Mouse (Mus musculus) kidney, embryonic 14.5 days (tissue): Measurements from ENCODE around the gene Lrriq1. TPM values are rescaled to one million over a fixed set of nuclear protein-coding genes. Genes with fewer than 3 reads are reported as not detected.

Experiments used
- ATAC-seq: fragments of 200-750 bp; cut with Nextera tagmentation; 2 replicates; pipeline ENCODE4 v1.8.0; 2017; ENCODE audit warnings: moderate number of reproducible peaks, mild to moderate bottlenecking, moderate TSS enrichment, moderate library complexity; ENCODE audit not compliant: low FRiP score, low TSS enrichment
- H3K27ac ChIP-seq: fragments of 300-500 bp; sonication (generic); 2 replicates; pipeline ENCODE4 v1.5.1; 2014; ENCODE audit warnings: low read depth, mild to moderate bottlenecking, low read length, moderate library complexity, mixed read lengths
- H3K27me3 ChIP-seq: fragments of 300-500 bp; sonication (generic); 2 replicates; pipeline ENCODE4 v1.6.1; 2014; ENCODE audit warnings: mild to moderate bottlenecking, low read length; ENCODE audit not compliant: control insufficient read depth, insufficient read depth
- H3K36me3 ChIP-seq: fragments of 300-500 bp; sonication (generic); 2 replicates; pipeline ENCODE4 v1.6.1; 2014; ENCODE audit warnings: low read length, mixed read lengths; ENCODE audit not compliant: control insufficient read depth, insufficient read depth
- H3K4me1 ChIP-seq: fragments of 300-500 bp; sonication (generic); 2 replicates; pipeline ENCODE4 v1.6.1; 2014; ENCODE audit warnings: low read length, mixed read lengths; ENCODE audit not compliant: control insufficient read depth, insufficient read depth
- H3K4me2 ChIP-seq: fragments of 300-500 bp; sonication (generic); replicated peaks from 2 replicates; pipeline ENCODE4 v1.6.1; 2014; ENCODE audit warnings: low read depth, mild to moderate bottlenecking, low read length
- H3K4me3 ChIP-seq: fragments of 300-500 bp; sonication (generic); 2 replicates; pipeline ENCODE4 v1.5.1; 2014; ENCODE audit warnings: mild to moderate bottlenecking, low read length
- H3K9ac ChIP-seq: fragments of 300-500 bp; sonication (generic); 2 replicates; pipeline ENCODE4 v1.6.1; 2014; ENCODE audit warnings: low read depth, mild to moderate bottlenecking, low read length, moderate library complexity
- H3K9me3 ChIP-seq: fragments of 300-500 bp; sonication (generic); 2 replicates; pipeline ENCODE4 v1.6.1; 2016; ENCODE audit warnings: low read length; ENCODE audit not compliant: control insufficient read depth
- WGBS: fragments of 180-500 bp; shearing (Covaris S2); extraction: QIAGEN DNeasy Blood & Tissue Kit; methylation state at CpG from one replicate; pipeline ENCODE4 v1.1.7; 2014; 5-methylcytosine and 5-hydroxymethylcytosine counted together
- polyA plus RNA-seq: library from polyadenylated mRNA; unstranded; fragments of >200 nt; fragmentation: Nextera tagmentation; extraction: Ambion mirVana; gene quantifications from 2 replicates; pipeline ENCODE4 v1.2.1, GENCODE M21; 2014

The Lrriq1 gene
- polyA plus RNA-seq, result 15.2 and 20.2 TPM in 2 replicates

DNA sequence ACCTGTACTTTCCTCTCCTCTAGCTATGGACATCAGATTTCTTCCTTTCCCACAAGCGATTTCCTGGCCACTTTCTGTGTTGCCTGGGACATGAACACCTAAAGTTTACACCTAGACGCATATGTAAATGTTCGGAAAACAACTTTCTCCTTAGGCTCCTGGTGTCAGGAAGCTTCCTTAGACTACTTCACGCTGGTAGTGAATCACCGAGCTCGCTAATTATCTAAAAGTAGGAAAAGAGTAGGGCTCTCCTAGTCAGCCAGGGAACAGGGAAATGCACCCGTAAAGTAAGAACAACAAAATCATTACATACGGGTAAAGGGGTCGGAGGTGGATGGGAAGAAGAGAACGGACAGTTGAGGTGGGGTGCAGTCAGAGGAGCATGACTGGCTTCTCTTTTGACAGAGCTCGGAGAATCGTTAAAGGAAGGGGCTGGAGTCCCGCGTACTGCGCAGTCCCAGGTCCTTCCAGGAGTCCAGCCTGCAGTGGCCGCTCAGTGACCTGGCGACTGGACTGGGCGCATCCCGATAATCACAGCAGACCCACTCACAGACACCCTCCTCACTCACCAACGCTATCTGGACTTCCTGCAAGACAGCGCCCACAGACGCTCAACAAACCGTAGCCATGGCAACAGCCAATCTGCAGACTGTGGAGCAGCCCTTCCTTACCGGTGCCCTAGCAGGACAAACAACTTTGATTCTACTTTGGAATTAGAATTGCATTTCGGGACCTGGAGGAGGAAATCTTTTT, at the start of gene Lrriq1:
Lrriq1 (minus strand) TSS at position 616 of the 753 bp plus-strand sequence.
- peak within 1 kb of the TSS; percentile 57 for H3K4me3 ChIP-seq
- WGBS, result 6% methylated on average over 25 of the region's 25 CpGs
- H3K27me3 ChIP-seq, result no peaks in the 10 kb centered on the region
- no peaks in the 10 kb centered on the region for H3K4me1 ChIP-seq
- H3K4me2 ChIP-seq, result peak within 1 kb of the TSS; percentile 72
- H3K9me3 ChIP-seq, result no peaks in the 10 kb centered on the region
- H3K9ac ChIP-seq, result peak within 1 kb of the TSS; percentile 55
- H3K36me3 ChIP-seq, result no peaks in the 10 kb centered on the region
- no peak within 1 kb of the TSS for H3K27ac ChIP-seq
- peak; percentile 100 for ATAC-seq

DNA sequence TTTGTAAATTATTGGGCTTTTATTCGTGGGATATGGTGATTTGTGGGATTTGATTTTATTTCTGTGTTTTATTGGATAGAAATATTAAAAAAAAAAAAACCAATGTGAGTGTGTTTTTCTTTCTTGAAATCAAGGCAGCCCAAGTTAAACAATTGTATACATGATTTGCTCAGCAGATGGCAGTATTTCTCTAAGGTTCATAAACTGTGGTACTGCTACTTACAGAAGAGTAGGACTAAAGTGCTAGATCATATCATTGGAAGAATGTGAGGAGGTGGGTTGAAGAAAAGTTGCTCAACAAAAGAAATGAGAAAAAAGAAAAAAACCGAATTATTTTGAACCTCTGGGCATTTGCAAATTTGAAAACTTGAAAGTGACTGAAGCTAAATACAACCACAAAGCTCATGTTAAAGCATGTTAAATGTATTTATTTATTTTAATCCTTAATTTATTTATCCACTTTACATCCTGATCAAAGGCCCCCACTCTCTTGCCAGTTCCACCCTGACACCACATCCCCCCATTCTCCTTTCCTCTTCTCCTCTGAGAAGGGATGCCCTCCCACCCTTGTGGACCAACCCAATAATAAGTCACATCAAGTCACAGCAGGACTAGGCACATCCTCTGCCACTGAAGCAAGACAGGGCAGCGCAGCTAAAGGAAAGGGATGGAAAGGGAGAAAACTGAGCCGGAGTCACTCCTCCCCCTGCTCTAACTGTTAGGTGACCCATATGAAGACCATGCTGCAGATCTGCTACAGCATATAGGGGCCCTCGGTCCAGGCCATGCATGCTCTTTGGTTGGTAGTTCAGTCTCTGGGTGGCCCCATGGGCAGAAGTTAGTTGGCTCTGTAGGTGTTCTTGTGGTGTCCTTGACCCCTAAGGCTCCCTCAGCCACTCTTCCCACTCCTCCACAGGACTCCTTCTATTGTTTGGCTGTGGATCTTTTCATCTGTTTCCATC, 18.0 kb upstream of the Lrriq1 start:
- Histone ChIP-seq H3K9ac (no peak overlapping the region), H3K4me1 (no peaks in the 10 kb centered on the region), H3K4me3 (no peak overlapping the region), H3K9me3 (no peaks in the 10 kb centered on the region), H3K36me3 (no peaks in the 10 kb centered on the region), H3K4me2 (no peak overlapping the region), H3K27ac (no peak overlapping the region), H3K27me3 (no peaks in the 10 kb centered on the region)
- WGBS, result 54% methylated on average over 5 of the region's 5 CpGs
- no peak for ATAC-seq

DNA sequence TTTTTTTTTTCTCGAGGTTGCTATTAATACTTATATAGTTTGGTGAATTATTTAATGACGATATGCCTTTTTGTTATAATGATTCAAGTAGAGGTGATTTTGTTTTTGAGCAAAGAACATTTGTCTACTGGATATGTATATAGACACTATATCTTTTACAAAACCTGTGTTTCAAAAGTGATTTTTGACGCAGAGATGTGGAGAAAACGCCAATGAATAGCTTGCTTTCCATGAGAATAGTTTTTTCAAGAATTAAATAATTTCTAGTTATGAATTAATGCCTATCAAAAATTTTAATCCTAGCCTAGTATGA, 294 bp upstream of the Lrriq1 start:
- H3K4me3 ChIP-seq, result peak overlapping the region; percentile 57
- ATAC-seq, result no peak
- H3K27me3 ChIP-seq, result no peaks in the 10 kb centered on the region
- no peak overlapping the region for H3K27ac ChIP-seq
- no peak overlapping the region for H3K9ac ChIP-seq
- H3K36me3 ChIP-seq, result no peaks in the 10 kb centered on the region
- peak overlapping the region; percentile 72 for H3K4me2 ChIP-seq
- no peaks in the 10 kb centered on the region for H3K9me3 ChIP-seq
- 19% methylated on average over 4 of the region's 4 CpGs for WGBS
- no peaks in the 10 kb centered on the region for H3K4me1 ChIP-seq

DNA sequence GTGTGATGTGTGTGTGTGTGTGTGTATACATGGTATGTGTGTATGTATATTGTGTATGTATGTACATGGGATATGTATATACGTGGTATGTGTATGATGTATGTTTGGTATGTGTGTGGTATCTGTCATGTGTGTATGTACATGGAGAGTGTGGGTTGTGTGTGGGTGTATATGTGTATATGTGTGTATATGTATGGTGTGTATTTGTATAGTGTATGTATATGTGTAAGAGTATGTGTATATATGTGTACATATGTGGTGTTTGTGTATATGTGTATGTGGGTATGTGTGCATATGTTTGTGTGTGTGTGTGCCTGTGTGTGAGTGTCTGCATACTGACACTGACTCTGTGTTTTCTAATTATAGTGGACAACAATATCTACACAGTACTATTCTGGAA, 9.5 kb downstream of the Lrriq1 start:
- 84% methylated on average over 1 of the region's 1 CpGs for WGBS

DNA sequence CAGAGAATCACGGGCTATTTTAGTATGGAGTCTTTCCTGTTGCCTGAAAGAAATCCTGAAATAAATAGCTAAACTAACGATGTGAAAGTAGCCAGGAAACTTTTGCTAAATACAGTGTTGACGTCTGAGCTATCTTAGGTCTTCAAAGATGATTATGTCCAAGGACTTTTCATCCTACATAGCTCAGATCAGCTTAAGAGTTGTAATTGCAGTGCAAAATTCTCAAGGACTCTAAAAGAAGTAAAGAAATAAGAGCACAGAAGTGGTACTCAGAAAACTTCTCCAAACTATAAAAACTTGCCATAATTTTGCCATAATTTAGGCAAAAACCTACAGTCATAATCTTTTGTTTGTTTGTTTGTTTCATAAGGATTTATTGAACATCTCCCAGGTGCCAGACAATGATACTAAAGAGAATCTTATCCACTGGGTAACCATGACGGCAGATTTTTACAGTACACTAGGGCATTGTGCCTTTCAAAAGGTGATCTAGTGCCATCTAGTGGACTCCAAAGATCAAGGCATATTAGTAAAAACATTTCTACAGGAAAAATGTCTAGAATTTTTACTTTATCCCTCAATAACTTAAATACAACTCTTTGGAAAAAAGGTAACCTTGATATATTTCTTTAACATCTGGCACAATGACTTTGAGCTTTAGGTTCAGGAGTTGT, 41.3 kb downstream of the Lrriq1 start:
- H3K9me3 ChIP-seq, result no peaks in the 10 kb centered on the region
- no peaks in the 10 kb centered on the region for H3K4me1 ChIP-seq
- no peak overlapping the region for H3K9ac ChIP-seq
- no peak overlapping the region for H3K4me3 ChIP-seq
- WGBS, result 53% methylated on average over 4 of the region's 4 CpGs
- H3K27me3 ChIP-seq, result no peaks in the 10 kb centered on the region
- no peak for ATAC-seq
- no peaks in the 10 kb centered on the region for H3K36me3 ChIP-seq
- no peak overlapping the region for H3K4me2 ChIP-seq
- no peak overlapping the region for H3K27ac ChIP-seq

More for the DNA sequence above, 9.5 kb downstream of the Lrriq1 start:
- H3K27ac ChIP-seq, result no peak overlapping the region
- no peaks in the 10 kb centered on the region for H3K9me3 ChIP-seq
- H3K4me2 ChIP-seq, result no peak overlapping the region
- no peak for ATAC-seq
- H3K27me3 ChIP-seq, result no peaks in the 10 kb centered on the region
- no peak overlapping the region for H3K4me3 ChIP-seq
- H3K36me3 ChIP-seq, result no peaks in the 10 kb centered on the region
- no peak overlapping the region for H3K9ac ChIP-seq
- H3K4me1 ChIP-seq, result no peaks in the 10 kb centered on the region

DNA sequence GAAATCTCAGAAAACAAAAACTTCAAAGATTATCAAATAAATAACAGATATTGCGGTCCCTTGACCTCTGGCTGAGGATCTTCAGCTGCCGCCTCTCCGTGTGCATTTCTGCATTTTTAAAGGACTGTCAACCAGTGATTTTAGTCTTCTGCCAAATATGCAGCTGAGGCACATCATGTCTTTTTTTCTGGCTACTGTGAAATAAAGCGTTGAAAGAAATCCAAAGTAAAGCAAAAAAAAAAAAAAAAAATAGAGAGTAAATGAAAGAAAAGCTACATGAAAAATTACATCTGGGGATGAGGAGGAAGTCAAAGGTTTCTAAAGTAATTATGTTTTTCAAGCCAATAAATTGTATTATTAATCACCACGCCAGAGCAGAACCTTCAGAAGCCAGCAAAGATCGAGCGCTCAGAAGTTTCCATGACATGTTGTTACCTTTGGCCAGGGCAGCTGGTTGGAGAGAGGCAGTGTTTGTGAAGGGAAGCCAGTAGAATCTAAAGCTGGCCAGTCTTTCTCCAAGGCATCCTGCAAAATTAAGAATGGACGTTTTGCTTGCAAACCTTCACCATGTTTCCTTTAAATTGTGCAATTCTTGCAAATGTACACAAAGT, 90.2 kb downstream of the Lrriq1 start:
- 50% methylated on average over 8 of the region's 8 CpGs for WGBS
- H3K4me3 ChIP-seq, result no peak overlapping the region
- ATAC-seq, result peak; percentile 73; the same call in 1 of the 2 replicates
- H3K9ac ChIP-seq, result no peak overlapping the region
- no peaks in the 10 kb centered on the region for H3K36me3 ChIP-seq
- H3K4me2 ChIP-seq, result no peak overlapping the region
- H3K27ac ChIP-seq, result no peak overlapping the region; the same call in 1 of the 2 replicates
- H3K27me3 ChIP-seq, result no peaks in the 10 kb centered on the region
- no peaks in the 10 kb centered on the region for H3K9me3 ChIP-seq
- H3K4me1 ChIP-seq, result no peaks in the 10 kb centered on the region

DNA sequence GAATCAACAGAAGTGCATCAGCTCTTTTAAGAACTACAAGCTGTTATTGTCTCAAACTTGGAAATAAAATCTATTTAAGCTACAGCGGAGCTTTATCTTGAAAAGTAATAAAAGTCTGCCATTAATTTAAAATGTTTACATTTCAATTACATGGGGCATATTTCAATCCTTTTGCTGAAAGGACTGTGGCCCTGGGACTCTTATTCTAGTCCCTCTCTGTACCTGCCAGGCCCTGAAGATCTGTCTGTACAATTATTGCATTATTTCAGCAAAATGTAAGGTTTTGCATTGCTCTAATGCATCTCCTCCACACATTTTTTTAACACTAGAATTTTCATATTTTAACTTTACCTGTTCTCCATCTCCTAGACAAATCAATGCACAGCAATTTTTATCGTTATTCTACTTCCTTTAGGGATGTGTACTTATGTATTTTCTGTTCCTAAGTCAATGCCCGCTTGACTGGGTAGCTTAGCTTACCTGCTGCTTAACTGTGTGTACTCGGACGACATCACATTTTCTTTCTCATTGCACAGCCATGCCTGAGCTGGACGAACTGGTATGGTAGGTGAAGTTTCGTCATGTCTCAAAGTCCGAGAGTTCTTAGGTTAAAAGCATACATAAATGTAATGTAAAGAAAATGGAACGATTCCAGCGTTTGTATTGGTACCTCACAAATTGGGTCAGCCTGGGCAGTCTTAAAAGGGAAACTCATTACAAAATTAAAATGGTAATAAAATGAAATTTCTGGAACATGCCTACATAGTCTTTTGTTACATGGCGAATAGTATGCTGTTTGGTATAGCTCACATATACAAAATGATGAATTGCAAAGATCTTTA, 91.0 kb downstream of the Lrriq1 start:
- H3K36me3 ChIP-seq, result no peaks in the 10 kb centered on the region
- no peak overlapping the region for H3K4me3 ChIP-seq
- H3K4me1 ChIP-seq, result no peaks in the 10 kb centered on the region
- H3K27ac ChIP-seq, result peak overlapping the region; percentile 3; the same call in 1 of the 2 replicates
- 52% methylated on average over 11 of the region's 11 CpGs for WGBS
- no peaks in the 10 kb centered on the region for H3K27me3 ChIP-seq
- H3K4me2 ChIP-seq, result no peak overlapping the region
- ATAC-seq, result peak; percentile 74; the same call in 1 of the 2 replicates
- H3K9me3 ChIP-seq, result no peaks in the 10 kb centered on the region
- H3K9ac ChIP-seq, result no peak overlapping the region

DNA sequence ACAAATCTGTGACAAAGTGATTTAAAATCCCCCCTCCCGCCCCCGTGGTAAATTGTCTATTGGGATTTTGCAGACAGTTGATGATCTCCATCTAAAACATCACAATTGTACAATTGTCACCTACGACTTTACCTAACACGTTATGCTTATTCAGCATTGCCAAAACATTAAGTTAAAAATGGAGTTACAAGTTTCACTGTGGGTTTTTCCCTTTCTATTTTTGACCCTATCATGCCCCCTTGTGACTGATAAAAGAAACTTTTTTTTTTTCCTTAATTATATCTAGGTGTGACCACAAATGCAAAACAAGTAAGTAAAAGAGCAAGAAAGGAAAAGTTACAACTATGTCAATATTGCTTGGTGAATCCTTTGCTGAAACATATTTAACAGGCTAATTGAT, 93.6 kb downstream of the Lrriq1 start:
- no peak overlapping the region for H3K27ac ChIP-seq
- no peaks in the 10 kb centered on the region for H3K9me3 ChIP-seq
- 64% methylated on average over 4 of the region's 4 CpGs for WGBS
- H3K9ac ChIP-seq, result no peak overlapping the region
- H3K4me2 ChIP-seq, result peak overlapping the region; percentile 3; the same call in 1 of the 2 replicates
- peak overlapping the region; percentile 2; the same call in 1 of the 2 replicates for H3K4me3 ChIP-seq
- no peaks in the 10 kb centered on the region for H3K27me3 ChIP-seq
- no peak for ATAC-seq
- H3K36me3 ChIP-seq, result no peaks in the 10 kb centered on the region
- no peaks in the 10 kb centered on the region for H3K4me1 ChIP-seq
